Mouse (Mus musculus) midbrain, embryonic 14.5 days (tissue): Measurements from ENCODE around the gene Eci1. TPM values are rescaled to one million over a fixed set of nuclear protein-coding genes. Genes with fewer than 3 reads are reported as not detected.
"Not testable (repeated sequence)": the region's sequence is repeated elsewhere in the genome, so short reads cannot be mapped to it uniquely, and the experiment has no call there.

Source experiments
- ATAC-seq: fragments of 200-750 bp; cut with Nextera tagmentation; 2 replicates; pipeline ENCODE4 v1.8.0; 2017; ENCODE audit warnings: moderate number of reproducible peaks, moderate library complexity; ENCODE audit not compliant: low FRiP score, low TSS enrichment
- DNase-seq: peaks from one replicate; pipeline ENCODE4 v3.0.0-alpha.2; 2015
- H3K27ac ChIP-seq: fragments of 300-500 bp; sonication (generic); replicated peaks from 2 replicates; pipeline ENCODE4 v1.5.1; 2014; ENCODE audit warnings: mild to moderate bottlenecking, low read depth, low read length, moderate library complexity
- H3K27me3 ChIP-seq: fragments of 300-500 bp; sonication (generic); 2 replicates; pipeline ENCODE4 v1.6.1; 2014; ENCODE audit warnings: low read length, control low read depth, mixed read lengths; ENCODE audit not compliant: control insufficient read depth, insufficient read depth
- H3K36me3 ChIP-seq: fragments of 300-500 bp; sonication (generic); 2 replicates; pipeline ENCODE4 v1.6.1; 2014; ENCODE audit warnings: low read length, control low read depth; ENCODE audit not compliant: control insufficient read depth, insufficient read depth
- H3K4me1 ChIP-seq: fragments of 300-500 bp; sonication (generic); 2 replicates; pipeline ENCODE4 v1.6.1; 2014; ENCODE audit warnings: mild to moderate bottlenecking, antibody characterized with exemption, low read length, control low read depth; ENCODE audit not compliant: control insufficient read depth, insufficient read depth
- H3K4me2 ChIP-seq: fragments of 300-500 bp; sonication (generic); 2 replicates; pipeline ENCODE4 v1.6.1; 2014; ENCODE audit warnings: mild to moderate bottlenecking, low read length, moderate library complexity
- H3K4me3 ChIP-seq: fragments of 300-500 bp; sonication (generic); replicated peaks from 2 replicates; pipeline ENCODE4 v1.5.1; 2014; ENCODE audit warnings: low read depth, low read length
- H3K9ac ChIP-seq: fragments of 300-500 bp; sonication (generic); replicated peaks from 2 replicates; pipeline ENCODE4 v1.6.1; 2014; ENCODE audit warnings: mild to moderate bottlenecking, low read length, moderate library complexity
- H3K9me3 ChIP-seq: fragments of 300-500 bp; sonication (generic); 2 replicates; pipeline ENCODE4 v1.6.1; 2016; ENCODE audit warnings: low read length, control low read depth, mixed read lengths; ENCODE audit not compliant: control insufficient read depth
- WGBS: fragments of 180-500 bp; shearing (Covaris S2); extraction: QIAGEN DNeasy Blood & Tissue Kit; methylation state at CpG from one replicate; pipeline ENCODE4 v1.1.7; 2014; 5-methylcytosine and 5-hydroxymethylcytosine counted together
- polyA plus RNA-seq: library from polyadenylated mRNA; unstranded; fragments of >200 nt; fragmentation: Nextera tagmentation; extraction: Ambion mirVana; gene quantifications from 2 replicates; pipeline ENCODE4 v1.2.1, GENCODE M21; 2014

Gene Eci1
- polyA plus RNA-seq, 1 experiment from 2014 or later, result 26.9 TPM

DNA sequence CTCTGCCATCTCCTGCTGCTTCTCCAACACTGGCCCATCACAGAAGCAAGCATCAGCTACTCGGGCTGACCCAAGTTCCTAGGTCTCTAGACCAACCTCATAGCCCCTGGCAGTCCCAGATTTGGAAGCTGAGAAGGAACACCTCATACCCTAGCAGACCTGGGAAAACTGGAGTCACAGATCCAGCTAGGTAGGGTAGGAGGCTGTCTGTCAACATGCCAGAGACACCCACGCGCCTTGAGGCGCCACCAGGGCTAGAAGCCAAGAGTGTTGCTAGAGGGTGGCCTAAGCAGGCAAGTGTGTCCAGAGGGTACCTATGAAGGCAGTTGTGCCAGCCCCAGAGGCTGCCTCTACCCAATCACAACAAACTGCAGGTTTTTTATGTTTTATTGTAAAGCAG lies 17.0 kb downstream of the Eci1 start:
- H3K4me2 ChIP-seq, result no peak overlapping the region
- H3K4me1 ChIP-seq, result no peaks in the 10 kb centered on the region
- no peaks in the 10 kb centered on the region for H3K27me3 ChIP-seq
- WGBS, result 94% methylated on average over 4 of the region's 4 CpGs
- DNase-seq (no peak), ATAC-seq (no peak)
- H3K9ac ChIP-seq, result no peak overlapping the region
- H3K4me3 ChIP-seq, result no peak overlapping the region
- peaks cover 94% of the 10 kb centered on the region for H3K36me3 ChIP-seq
- no peaks in the 10 kb centered on the region for H3K9me3 ChIP-seq
- no peak overlapping the region for H3K27ac ChIP-seq

GRCm38 (mm10) chr17:24446590-24446989 lies 20.1 kb downstream of the Eci1 start:
- Histone ChIP-seq H3K4me3 (no peak overlapping the region), H3K4me1 (no peaks in the 10 kb centered on the region), H3K9me3 (no peaks in the 10 kb centered on the region), H3K27me3 (no peaks in the 10 kb centered on the region), H3K27ac (no peak overlapping the region), H3K36me3 (peaks cover 93% of the 10 kb centered on the region), H3K4me2 (no peak overlapping the region), H3K9ac (no peak overlapping the region)
- DNase-seq (no peak), ATAC-seq (no peak)
- WGBS, result 95% methylated on average over 8 of the region's 8 CpGs

DNA sequence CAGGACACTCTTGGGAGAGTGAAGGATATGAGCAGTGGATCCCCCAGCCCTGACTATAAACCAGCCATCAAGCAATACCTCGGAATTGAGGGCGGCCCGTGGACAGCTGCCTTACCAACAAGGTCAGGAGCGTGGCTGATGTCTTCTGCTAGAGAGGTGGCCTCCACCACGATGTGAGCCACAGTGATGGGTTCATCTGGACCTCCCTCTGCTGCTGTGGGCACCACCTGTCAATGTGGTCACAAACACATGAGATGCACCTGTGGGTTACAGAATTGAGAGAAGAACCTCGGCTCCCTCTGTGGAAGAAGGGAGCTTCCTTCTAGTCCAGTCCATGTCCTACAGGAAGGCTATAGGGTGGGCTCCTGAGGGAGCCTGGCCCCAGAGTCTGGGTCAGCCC lies 23.1 kb downstream of the Eci1 start:
- H3K4me1 ChIP-seq, result peaks cover 12% of the 10 kb centered on the region
- H3K27me3 ChIP-seq, result no peaks in the 10 kb centered on the region
- H3K27ac ChIP-seq, result no peak overlapping the region
- H3K9ac ChIP-seq, result no peak overlapping the region
- peaks cover 69% of the 10 kb centered on the region for H3K36me3 ChIP-seq
- DNase-seq, result no peak
- H3K4me3 ChIP-seq, result no peak overlapping the region
- ATAC-seq, result no peak
- H3K4me2 ChIP-seq, result no peak overlapping the region
- WGBS, result 94% methylated on average over 6 of the region's 6 CpGs
- no peaks in the 10 kb centered on the region for H3K9me3 ChIP-seq

- peaks cover 52% of the 10 kb centered on the region for H3K36me3 ChIP-seq
- WGBS, result 98% methylated on average over 6 of the region's 6 CpGs
These were observed 24.8 kb downstream of the Eci1 start for GRCm38 (mm10) chr17:24451220-24451619.

DNA sequence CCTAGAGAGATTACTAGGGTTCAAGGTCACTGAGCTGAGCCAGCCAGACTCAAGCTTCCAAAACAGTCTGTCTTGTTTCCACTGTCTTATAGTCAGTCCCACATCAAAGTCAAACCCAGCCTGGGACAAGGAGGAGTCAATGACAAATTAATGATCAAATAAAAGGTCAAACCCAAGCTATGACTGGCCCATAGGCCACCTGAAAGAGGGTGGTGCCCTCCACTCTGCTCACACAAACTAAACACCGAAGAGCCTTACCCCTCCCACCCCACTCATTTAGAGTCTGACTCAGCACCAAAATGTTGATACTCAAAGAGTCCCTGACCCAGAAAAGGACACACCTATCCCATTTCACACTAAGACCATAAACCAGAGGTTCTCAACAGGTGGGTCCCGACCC lies 26.9 kb downstream of the Eci1 start:
- peaks cover 15% of the 10 kb centered on the region for H3K4me1 ChIP-seq
- H3K9me3 ChIP-seq, result no peaks in the 10 kb centered on the region
- 88% methylated on average over 2 of the region's 2 CpGs for WGBS
- H3K27ac ChIP-seq, result no peak overlapping the region
- no peak for DNase-seq
- H3K27me3 ChIP-seq, result no peaks in the 10 kb centered on the region
- no peak overlapping the region for H3K9ac ChIP-seq
- no peak overlapping the region for H3K4me3 ChIP-seq
- ATAC-seq, result no peak
- H3K36me3 ChIP-seq, result peaks cover 30% of the 10 kb centered on the region
- H3K4me2 ChIP-seq, result peak overlapping the region; percentile 84; the same call in 1 of the 2 replicates

More at GRCm38 (mm10) chr17:24451220-24451619, 24.8 kb downstream of the Eci1 start:
- Histone ChIP-seq H3K9ac (no peak overlapping the region), H3K4me3 (no peak overlapping the region), H3K27me3 (no peaks in the 10 kb centered on the region), H3K4me1 (peaks cover 15% of the 10 kb centered on the region), H3K9me3 (no peaks in the 10 kb centered on the region), H3K4me2 (no peak overlapping the region), H3K27ac (no peak overlapping the region)
- ATAC-seq (no peak), DNase-seq (no peak)

DNA sequence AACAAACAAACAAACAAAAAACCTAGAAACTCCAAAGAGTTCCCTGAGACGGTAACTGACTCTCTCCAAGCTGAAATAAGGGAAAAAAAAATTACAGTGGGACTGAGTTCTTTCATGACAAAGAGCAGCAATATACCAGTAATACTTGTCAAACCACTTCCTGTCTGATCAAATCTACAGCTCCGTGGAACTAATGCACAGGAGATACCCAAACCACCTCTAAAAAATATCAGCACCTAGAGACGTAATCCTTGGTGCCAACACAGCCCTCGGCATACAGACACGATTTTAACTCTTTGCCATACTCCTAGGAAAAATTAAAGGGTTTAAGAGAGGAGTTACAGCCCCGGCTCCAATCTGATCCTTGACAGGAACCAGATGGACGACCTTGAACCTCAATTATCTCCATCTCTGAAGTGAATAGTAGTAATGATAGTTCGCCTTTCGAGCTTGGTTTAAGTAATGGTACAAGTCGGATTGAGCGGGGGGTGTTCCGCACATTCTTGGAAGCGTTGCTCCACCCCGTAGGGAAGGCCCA lies 27.8 kb downstream of the Eci1 start:
- ATAC-seq, result no peak
- Histone ChIP-seq H3K27me3 (no peaks in the 10 kb centered on the region), H3K27ac (peak overlapping the region; percentile 93)

DNA sequence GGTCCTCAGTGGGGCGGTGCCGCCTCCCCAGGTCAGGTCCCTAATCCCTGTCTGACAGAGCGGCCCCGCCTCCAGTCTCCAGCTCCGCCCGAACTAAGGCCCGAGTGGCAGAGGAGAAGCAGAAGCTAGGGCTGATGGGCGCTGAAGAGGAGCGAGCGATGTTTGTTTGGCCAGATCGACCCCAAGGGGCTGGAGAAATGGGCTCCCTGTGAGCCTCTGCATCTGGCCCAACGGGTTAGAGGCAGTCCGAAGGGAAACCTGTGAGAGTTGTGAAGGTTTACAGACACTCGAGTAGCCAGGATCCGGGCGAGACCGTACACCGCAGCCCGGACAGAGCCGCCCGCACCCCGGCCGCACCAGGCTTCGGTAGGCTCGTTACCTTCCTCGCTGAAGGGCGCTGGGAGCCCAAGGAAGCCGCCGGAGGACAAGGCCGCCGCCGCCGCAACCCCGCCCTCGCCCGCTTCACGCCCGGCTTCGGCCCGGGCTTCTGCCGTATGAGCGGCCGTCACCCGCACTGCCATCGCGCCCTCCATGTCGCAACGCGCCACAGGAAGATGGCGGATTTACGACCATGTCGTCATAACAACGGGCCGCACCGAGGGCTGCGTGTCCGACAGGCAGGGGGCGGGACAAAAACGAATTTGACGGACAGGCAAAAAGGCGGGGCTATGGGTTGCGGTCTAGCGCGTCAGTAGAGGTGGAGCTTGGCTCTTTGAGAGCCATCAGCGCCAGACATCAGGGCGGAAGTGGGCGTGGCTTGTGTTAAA lies 28.5 kb downstream of the Eci1 start:
- Histone ChIP-seq H3K27me3 (no peaks in the 10 kb centered on the region), H3K9me3 (no peaks in the 10 kb centered on the region), H3K4me1 (peaks cover 15% of the 10 kb centered on the region), H3K4me2 (peak overlapping the region; percentile 84), H3K4me3 (peak overlapping the region; percentile 91), H3K9ac (peak overlapping the region; percentile 89), H3K36me3 (peaks cover 14% of the 10 kb centered on the region), H3K27ac (peak overlapping the region; percentile 93)
- ATAC-seq (peak; percentile 96), DNase-seq (peak; percentile 99)
- WGBS, result under 1% methylated on average over 67 of the region's 67 CpGs

More for the DNA sequence above, 27.8 kb downstream of the Eci1 start:
- Histone ChIP-seq H3K4me3 (peak overlapping the region; percentile 91), H3K4me2 (peak overlapping the region; percentile 84), H3K9me3 (no peaks in the 10 kb centered on the region), H3K4me1 (peaks cover 15% of the 10 kb centered on the region), H3K9ac (peak overlapping the region; percentile 89), H3K36me3 (peaks cover 21% of the 10 kb centered on the region)
- no peak for DNase-seq
- WGBS, result 10% methylated on average over 14 of the region's 14 CpGs

- H3K4me1 ChIP-seq, result peaks cover 15% of the 10 kb centered on the region
- H3K9ac ChIP-seq, ATAC-seq, H3K9me3 ChIP-seq, H3K27ac ChIP-seq, H3K27me3 ChIP-seq, H3K36me3 ChIP-seq, DNase-seq: not testable (repeated sequence)
- H3K4me2 ChIP-seq, result peak overlapping the region; percentile 84
- peak overlapping the region; percentile 91 for H3K4me3 ChIP-seq
- WGBS, result 49% methylated on average over 10 of the region's 10 CpGs
These were observed 29.2 kb downstream of the Eci1 start for GRCm38 (mm10) chr17:24455523-24456206.
